Mouse (Mus musculus) stomach, embryonic 16.5 days (tissue): ENCODE measurements around the gene Lactb. TPM values are rescaled to one million over a fixed set of nuclear protein-coding genes. Genes with fewer than 3 reads are reported as not detected.

Source experiments
- ATAC-seq: fragments of 200-750 bp; cut with Nextera tagmentation; 2 replicates; pipeline ENCODE4 v1.8.0; 2017; ENCODE audit warnings: moderate number of reproducible peaks, moderate TSS enrichment; ENCODE audit not compliant: insufficient read depth, low FRiP score
- H3K27ac ChIP-seq: fragments of 300-500 bp; sonication (generic); 2 replicates; pipeline ENCODE4 v1.5.1; 2014; ENCODE audit warnings: low read length
- H3K27me3 ChIP-seq: fragments of 300-500 bp; sonication (generic); 2 replicates; pipeline ENCODE4 v1.6.1; 2014; ENCODE audit warnings: low read length, control low read depth, mixed read lengths; ENCODE audit not compliant: control insufficient read depth, insufficient read depth
- H3K36me3 ChIP-seq: fragments of 300-500 bp; sonication (generic); 2 replicates; pipeline ENCODE4 v1.6.1; 2014; ENCODE audit warnings: low read length; ENCODE audit not compliant: control insufficient read depth, insufficient read depth
- H3K4me1 ChIP-seq: fragments of 300-500 bp; sonication (generic); 2 replicates; pipeline ENCODE4 v1.6.1; 2014; ENCODE audit warnings: low read length, control low read depth, mixed read lengths; ENCODE audit not compliant: control insufficient read depth, insufficient read depth
- H3K4me2 ChIP-seq: fragments of 300-500 bp; sonication (generic); 2 replicates; pipeline ENCODE4 v1.6.1; 2014; ENCODE audit warnings: low read depth, low read length, mixed read lengths
- H3K4me3 ChIP-seq: fragments of 300-500 bp; sonication (generic); replicated peaks from 2 replicates; pipeline ENCODE4 v1.5.1; 2014; ENCODE audit warnings: mild to moderate bottlenecking, low read length
- H3K9ac ChIP-seq: fragments of 300-500 bp; sonication (generic); 2 replicates; pipeline ENCODE4 v1.6.1; 2014; ENCODE audit warnings: low read length
- H3K9me3 ChIP-seq: fragments of 300-500 bp; sonication (generic); replicated peaks from 2 replicates; pipeline ENCODE4 v1.6.1; 2016; ENCODE audit warnings: low read length, control low read depth; ENCODE audit not compliant: control insufficient read depth
- WGBS: fragments of 180-500 bp; shearing (Covaris S2); extraction: QIAGEN DNeasy Blood & Tissue Kit; methylation state at CpG from one replicate; pipeline ENCODE4 v1.1.7; 2014; 5-methylcytosine and 5-hydroxymethylcytosine counted together
- polyA plus RNA-seq: library from polyadenylated mRNA; unstranded; fragments of >200 nt; fragmentation: Nextera tagmentation; extraction: Ambion mirVana; gene quantifications from 2 replicates; pipeline ENCODE4 v1.2.1, GENCODE M21; 2015

Lactb gene
- polyA plus RNA-seq, 1 experiment from 2014 or later: 7.8 TPM

DNA sequence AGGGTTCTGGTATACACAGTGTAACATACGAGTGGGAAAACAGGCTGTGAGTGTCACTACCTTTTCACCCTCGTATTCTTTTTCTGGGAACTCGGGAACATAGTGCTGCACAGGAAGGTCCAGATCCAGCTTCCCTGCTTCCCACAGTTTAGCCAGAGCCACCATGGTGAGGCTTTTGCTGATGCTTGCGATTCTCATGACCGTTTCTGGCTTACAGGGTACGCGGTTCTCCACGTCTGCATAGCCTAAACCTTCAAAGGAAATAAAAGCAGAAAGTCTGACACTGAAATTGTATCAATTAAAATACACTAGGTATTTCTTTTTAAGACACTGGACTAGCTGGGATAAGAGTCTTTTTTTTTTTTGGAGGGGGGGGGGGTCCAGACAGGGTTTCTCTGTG is 4.2 kb downstream of the Lactb start:
- H3K4me1 ChIP-seq: peaks cover 5% of the 10 kb centered on the region; the same call in 1 of the 2 replicates
- H3K4me2 ChIP-seq: no peak overlapping the region
- no peaks in the 10 kb centered on the region for H3K9me3 ChIP-seq
- no peak overlapping the region for H3K4me3 ChIP-seq
- no peaks in the 10 kb centered on the region for H3K27me3 ChIP-seq
- H3K36me3 ChIP-seq: peaks cover 14% of the 10 kb centered on the region; the same call in 1 of the 2 replicates
- ATAC-seq: no peak
- H3K27ac ChIP-seq: no peak overlapping the region
- H3K9ac ChIP-seq: no peak overlapping the region
- WGBS: 86% methylated on average over 8 of the region's 8 CpGs

- WGBS: 60% methylated on average over 8 of the region's 8 CpGs
- Histone ChIP-seq H3K36me3 (peaks cover 14% of the 10 kb centered on the region; the same call in 1 of the 2 replicates), H3K9me3 (no peaks in the 10 kb centered on the region)
Observed at GRCm38 (mm10) chr9:66967492-66967891, 7.8 kb downstream of the Lactb start.

DNA sequence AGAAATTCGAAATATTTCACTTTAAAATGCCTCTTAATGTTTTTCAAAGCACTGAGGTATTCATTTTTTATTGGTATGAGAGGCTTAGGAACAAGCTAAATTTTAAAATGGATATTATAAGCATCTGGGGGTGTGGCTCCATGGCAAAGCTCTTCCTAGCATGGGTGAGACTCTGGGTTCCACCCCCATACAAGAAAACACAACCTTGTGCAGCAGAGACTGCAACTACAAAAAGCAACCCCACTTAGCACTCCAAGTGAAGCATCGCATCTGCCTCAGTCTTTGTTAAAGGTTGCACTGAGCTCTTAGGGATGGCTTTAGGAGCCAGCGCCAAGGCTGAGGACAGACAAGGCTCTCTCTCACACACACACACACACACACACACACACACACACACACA is 13.8 kb downstream of the Lactb start:
- H3K9ac ChIP-seq: no peak overlapping the region
- no peak overlapping the region for H3K4me2 ChIP-seq
- no peak overlapping the region for H3K4me3 ChIP-seq
- H3K27me3 ChIP-seq: no peaks in the 10 kb centered on the region
- no peaks in the 10 kb centered on the region for H3K36me3 ChIP-seq
- no peak for ATAC-seq
- no peaks in the 10 kb centered on the region for H3K9me3 ChIP-seq
- no peaks in the 10 kb centered on the region for H3K4me1 ChIP-seq
- H3K27ac ChIP-seq: no peak overlapping the region
- 76% methylated on average over 3 of the region's 3 CpGs for WGBS

More at GRCm38 (mm10) chr9:66967492-66967891, 7.8 kb downstream of the Lactb start:
- Histone ChIP-seq H3K4me2 (no peak overlapping the region), H3K4me1 (no peaks in the 10 kb centered on the region), H3K27ac (no peak overlapping the region), H3K4me3 (no peak overlapping the region), H3K27me3 (no peaks in the 10 kb centered on the region), H3K9ac (no peak overlapping the region)
- no peak for ATAC-seq

- no peak for ATAC-seq
- Histone ChIP-seq H3K4me1 (no peaks in the 10 kb centered on the region), H3K4me2 (no peak overlapping the region), H3K27ac (no peak overlapping the region), H3K9me3 (no peaks in the 10 kb centered on the region), H3K36me3 (no peaks in the 10 kb centered on the region; the same call in 1 of the 2 replicates), H3K4me3 (no peak overlapping the region), H3K9ac (no peak overlapping the region), H3K27me3 (no peaks in the 10 kb centered on the region)
- WGBS: 92% methylated on average over 3 of the region's 3 CpGs
Observed at GRCm38 (mm10) chr9:66957451-66957850, 17.8 kb downstream of the Lactb start.

- no peak for ATAC-seq
- H3K4me3 ChIP-seq: no peak overlapping the region
- no peaks in the 10 kb centered on the region for H3K4me1 ChIP-seq
- no peak overlapping the region for H3K9ac ChIP-seq
- no peak overlapping the region for H3K4me2 ChIP-seq
- H3K27ac ChIP-seq: no peak overlapping the region
- H3K9me3 ChIP-seq: no peaks in the 10 kb centered on the region
- 74% methylated on average over 2 of the region's 2 CpGs for WGBS
- no peaks in the 10 kb centered on the region for H3K27me3 ChIP-seq
- H3K36me3 ChIP-seq: peaks cover 5% of the 10 kb centered on the region
Observed at GRCm38 (mm10) chr9:66952886-66953285, 22.4 kb downstream of the Lactb start.

DNA sequence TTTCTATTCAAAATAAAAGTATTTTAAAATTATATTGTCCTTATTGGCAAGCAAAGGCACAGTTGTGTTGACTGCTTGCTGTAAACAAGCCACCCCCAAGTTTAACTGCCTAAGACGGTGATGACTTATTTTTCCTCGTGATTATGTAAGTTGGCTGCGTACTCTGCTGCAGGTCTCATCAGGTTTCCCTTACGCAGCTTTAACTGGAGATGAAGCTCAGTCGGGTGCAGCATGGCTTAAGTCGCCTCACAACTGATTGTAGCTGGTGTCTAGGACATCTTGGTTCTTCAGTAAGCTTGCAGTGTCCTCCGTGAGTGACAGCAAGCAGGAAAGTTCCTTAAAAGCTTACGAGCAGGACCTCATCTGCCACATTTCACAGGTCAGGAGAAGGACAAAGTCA is 23.0 kb downstream of the Lactb start:
- peaks cover 5% of the 10 kb centered on the region for H3K36me3 ChIP-seq
- no peak overlapping the region for H3K4me3 ChIP-seq
- H3K4me1 ChIP-seq: no peaks in the 10 kb centered on the region
- no peak overlapping the region for H3K4me2 ChIP-seq
- H3K9me3 ChIP-seq: no peaks in the 10 kb centered on the region
- ATAC-seq: no peak
- H3K27me3 ChIP-seq: no peaks in the 10 kb centered on the region
- WGBS: 73% methylated on average over 8 of the region's 8 CpGs
- no peak overlapping the region for H3K27ac ChIP-seq
- no peak overlapping the region for H3K9ac ChIP-seq

- Histone ChIP-seq H3K27ac (no peak overlapping the region), H3K4me3 (no peak overlapping the region), H3K4me1 (peaks cover 3% of the 10 kb centered on the region), H3K4me2 (no peak overlapping the region), H3K9ac (no peak overlapping the region), H3K9me3 (no peaks in the 10 kb centered on the region), H3K27me3 (no peaks in the 10 kb centered on the region), H3K36me3 (peaks cover 5% of the 10 kb centered on the region; the same call in 1 of the 2 replicates)
- no peak for ATAC-seq
- WGBS: 97% methylated on average over 2 of the region's 2 CpGs
Observed at GRCm38 (mm10) chr9:66948536-66948935, 26.7 kb downstream of the Lactb start.

DNA sequence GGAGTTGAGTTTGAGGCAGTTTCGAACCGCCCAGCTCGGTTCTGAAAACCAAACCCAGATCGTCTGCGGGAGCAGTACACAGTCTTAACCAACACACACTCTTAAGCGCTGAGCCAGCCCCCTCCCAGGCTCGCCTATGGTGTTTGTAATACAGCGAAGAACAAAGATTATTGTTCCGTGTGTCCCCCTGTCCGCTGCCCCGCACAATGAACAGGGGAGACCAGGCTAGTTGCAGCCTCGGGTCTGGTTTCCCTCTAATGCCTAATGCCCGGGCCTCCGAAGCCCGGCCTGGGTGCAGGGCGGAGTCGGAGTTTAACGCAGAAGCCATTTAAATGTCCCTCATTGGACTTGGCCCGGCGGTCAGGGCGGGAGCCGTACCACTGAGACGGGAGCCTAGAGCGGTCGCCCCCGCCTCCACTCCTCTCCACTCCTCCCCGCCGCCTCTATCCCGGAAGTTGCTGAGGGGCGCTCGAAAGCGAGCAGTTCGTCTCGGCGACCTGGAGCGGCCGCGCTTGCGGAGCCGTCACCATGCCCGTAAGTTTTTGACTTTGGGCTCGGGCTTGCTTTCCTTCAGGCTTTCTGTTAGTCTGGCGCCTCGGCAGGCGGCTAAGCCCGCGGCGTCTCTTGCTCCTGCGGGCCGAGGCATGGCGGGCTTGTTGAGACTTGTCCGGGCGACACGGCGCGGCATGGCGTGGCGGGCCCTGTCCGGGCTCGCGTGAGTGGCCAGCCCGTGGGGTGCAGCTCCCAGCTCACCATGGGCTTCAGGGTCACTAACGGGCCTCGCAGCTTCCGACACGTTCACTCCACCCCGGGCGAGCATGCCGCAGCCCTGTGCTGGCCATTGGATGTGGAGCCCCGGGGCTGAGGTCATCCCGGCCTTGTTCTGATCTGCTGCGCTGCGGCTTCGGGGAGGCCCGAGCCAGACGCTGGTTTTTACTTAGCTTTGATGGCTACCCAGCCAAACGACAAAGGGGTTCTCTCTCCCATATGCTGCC is 29.3 kb downstream of the Lactb start, which contains the start of gene Rps27l:
TSS of gene Rps27l (plus strand) at position 440 of the 995 bp plus-strand sequence.
- whole genome bisulfite sequencing: under 1% methylated on average over 77 of the region's 77 CpGs
- peak; percentile 98 for ATAC-seq
- peaks cover 3% of the 10 kb centered on the region for H3K4me1 ChIP-seq
- peak within 1 kb of the TSS; percentile 84 for H3K4me3 ChIP-seq
- peak within 1 kb of the TSS; percentile 84 for H3K4me2 ChIP-seq
- H3K27me3 ChIP-seq: no peaks in the 10 kb centered on the region
- H3K36me3 ChIP-seq: peaks cover 5% of the 10 kb centered on the region; the same call in 1 of the 2 replicates
- peak within 1 kb of the TSS; percentile 93 for H3K9ac ChIP-seq
- peak within 1 kb of the TSS; percentile 92 for H3K27ac ChIP-seq
- H3K9me3 ChIP-seq: no peaks in the 10 kb centered on the region

DNA sequence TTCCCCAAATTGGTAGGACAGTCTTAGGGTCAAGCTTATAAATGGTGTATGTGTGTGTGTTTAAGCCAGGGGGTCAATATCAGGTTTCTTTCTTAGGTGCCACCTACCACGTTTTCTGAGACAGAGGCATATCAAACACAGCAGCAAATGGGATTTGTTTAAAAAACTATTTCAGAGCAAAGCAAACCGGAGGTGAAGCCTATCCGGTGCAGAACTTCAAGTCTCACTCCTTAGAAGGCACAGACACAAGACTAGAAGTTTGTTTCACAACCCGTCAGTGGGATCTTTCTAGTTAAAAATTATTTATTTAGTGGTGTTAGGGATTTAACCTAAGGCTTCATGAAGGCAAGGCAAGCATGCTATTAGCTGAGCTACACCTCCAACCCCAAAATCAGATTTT is 30.1 kb downstream of the Lactb start:
- H3K27ac ChIP-seq: peak overlapping the region; percentile 92
- 8% methylated on average over 4 of the region's 4 CpGs for WGBS
- no peak for ATAC-seq
- H3K27me3 ChIP-seq: no peaks in the 10 kb centered on the region
- H3K36me3 ChIP-seq: peaks cover 5% of the 10 kb centered on the region; the same call in 1 of the 2 replicates
- peaks cover 3% of the 10 kb centered on the region for H3K4me1 ChIP-seq
- H3K9me3 ChIP-seq: no peaks in the 10 kb centered on the region
- H3K9ac ChIP-seq: peak overlapping the region; percentile 93
- H3K4me3 ChIP-seq: peak overlapping the region; percentile 84
- H3K4me2 ChIP-seq: peak overlapping the region; percentile 62
